Mouse (Mus musculus) splenic B cell, adult 2 months (primary cell): ENCODE data around the gene Hist2h3c2.
"Not testable (repeated sequence)": the region's sequence is repeated elsewhere in the genome, so short reads cannot be mapped to it uniquely, and the experiment has no call there.

Experiments
- DNase-seq: peaks from one replicate; pipeline ENCODE4 v3.0.0-alpha.2; 2011; ENCODE audit warnings: low read depth, low spot score
- H3K27me3 ChIP-seq: 2 replicates; pipeline ENCODE4 v1.6.1; 2012; ENCODE audit warnings: mild to moderate bottlenecking, low read length, moderate library complexity, mixed read lengths; ENCODE audit not compliant: control insufficient read depth, poor library complexity, insufficient read depth, severe bottlenecking
- H3K36me3 ChIP-seq: 2 replicates; pipeline ENCODE4 v1.6.1; 2012; ENCODE audit warnings: mild to moderate bottlenecking, low read length, moderate library complexity, mixed read lengths; ENCODE audit not compliant: control insufficient read depth, poor library complexity, insufficient read depth, severe bottlenecking

Gene Hist2h3c2

DNA sequence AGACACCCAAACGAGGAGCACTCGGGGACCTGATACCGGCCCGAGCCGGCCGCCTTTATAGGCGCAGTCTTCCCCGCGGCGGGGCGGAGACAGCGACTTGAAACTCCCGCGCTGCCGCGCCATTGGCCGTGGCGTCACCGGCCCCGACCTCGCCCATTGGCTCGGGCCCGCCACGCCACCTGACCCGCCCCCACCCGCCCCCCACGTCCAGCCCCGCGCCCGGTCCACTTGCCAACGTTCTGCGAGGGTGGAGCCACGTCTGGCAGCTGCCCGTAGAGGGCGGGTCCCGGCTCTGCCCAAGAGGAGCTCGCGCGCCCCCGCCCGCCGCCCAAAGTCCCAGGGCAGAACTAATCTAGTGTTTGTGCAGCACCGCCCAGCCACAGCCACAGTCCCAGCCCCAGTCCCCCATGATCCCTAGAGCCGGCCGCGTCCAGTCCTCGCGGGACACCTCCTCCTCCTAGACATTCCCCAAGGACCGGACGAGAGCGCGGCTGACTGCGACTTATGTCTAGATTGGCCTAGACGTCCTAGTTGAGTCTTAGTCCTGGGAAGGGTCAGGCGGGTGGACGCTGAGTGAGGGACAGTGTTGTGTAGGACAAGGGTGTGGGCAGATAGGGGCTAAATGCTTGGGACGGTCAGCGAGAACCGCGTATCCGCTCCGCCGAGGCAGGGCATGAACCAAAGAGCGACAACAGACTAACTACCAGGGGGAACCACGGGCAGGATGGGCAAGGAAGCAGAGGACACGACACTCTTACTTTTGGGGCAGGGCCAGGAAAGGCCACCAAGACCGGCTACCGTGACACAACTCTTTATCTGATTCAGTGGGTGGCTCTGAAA, at the start of gene Hist2h3c2:
Hist2h3c2 (minus strand) TSS at position 174 of the 840 bp plus-strand sequence.
- not testable (repeated sequence) for H3K36me3 ChIP-seq, H3K27me3 ChIP-seq, DNase-seq

DNA sequence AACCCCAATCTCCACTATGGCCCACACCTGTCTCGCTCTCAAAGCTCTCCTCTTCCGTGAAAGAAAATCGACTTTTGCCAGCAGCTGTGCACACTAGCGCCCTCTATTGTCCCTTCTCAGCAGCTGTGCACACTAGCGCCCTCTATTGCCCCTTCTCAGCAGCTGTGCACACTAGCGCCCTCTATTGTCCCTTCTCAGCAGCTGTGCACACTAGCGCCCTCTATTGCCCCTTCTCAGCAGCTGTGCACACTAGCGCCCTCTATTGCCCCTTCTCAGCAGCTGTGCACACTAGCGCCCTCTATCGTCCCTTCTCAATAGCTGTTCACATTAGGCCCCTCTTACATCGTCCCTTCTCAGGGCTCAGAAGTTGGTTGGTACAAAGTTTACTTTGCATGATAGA, 48.4 kb upstream of the Hist2h3c2 start:
- peak; percentile 30 for DNase-seq
- H3K36me3 ChIP-seq, H3K27me3 ChIP-seq: not testable (repeated sequence)

DNA sequence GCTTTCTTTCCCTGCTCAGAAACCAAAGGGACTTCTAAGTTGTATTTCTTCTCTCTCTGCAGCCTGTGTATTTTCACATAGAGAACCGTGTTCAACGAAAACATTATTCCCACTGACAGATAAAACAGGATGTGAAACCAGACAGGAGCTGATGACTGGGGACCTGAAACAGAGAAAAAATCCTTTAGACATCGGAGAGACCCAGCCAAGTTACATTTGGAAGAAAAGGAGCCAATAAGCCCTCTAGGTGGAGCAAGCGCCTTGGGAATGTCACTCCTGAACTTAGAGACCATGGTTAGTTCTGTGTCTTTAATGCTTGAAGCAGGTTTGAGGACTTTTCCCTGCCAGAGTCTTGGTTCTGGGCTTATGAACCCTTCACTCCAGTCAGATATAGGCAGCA, 45.5 kb upstream of the Hist2h3c2 start:
- Histone ChIP-seq H3K36me3 (no peaks in the 10 kb centered on the region), H3K27me3 (no peaks in the 10 kb centered on the region)
- DNase-seq = peak; percentile 38

DNA sequence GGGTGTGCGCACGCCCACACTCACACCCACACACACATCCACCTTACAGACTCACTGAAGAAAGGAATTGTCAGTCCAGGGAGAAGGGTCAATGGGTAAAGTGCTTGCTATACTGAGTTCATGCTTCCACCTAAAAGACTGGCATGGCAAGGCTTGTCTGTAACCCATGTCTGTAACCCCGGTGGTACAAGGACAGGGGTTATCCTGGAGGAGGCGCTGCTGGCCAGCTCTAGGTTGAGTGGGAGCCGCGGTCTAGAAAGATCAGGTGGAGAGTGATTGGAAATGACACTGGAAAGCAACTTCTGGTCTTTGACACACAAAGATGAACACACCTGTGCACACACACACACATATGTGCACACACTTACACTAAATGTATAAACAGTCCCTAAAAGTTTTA, 41.7 kb upstream of the Hist2h3c2 start:
- DNase-seq = no peak
- H3K27me3 ChIP-seq = no peaks in the 10 kb centered on the region
- H3K36me3 ChIP-seq = no peaks in the 10 kb centered on the region

DNA sequence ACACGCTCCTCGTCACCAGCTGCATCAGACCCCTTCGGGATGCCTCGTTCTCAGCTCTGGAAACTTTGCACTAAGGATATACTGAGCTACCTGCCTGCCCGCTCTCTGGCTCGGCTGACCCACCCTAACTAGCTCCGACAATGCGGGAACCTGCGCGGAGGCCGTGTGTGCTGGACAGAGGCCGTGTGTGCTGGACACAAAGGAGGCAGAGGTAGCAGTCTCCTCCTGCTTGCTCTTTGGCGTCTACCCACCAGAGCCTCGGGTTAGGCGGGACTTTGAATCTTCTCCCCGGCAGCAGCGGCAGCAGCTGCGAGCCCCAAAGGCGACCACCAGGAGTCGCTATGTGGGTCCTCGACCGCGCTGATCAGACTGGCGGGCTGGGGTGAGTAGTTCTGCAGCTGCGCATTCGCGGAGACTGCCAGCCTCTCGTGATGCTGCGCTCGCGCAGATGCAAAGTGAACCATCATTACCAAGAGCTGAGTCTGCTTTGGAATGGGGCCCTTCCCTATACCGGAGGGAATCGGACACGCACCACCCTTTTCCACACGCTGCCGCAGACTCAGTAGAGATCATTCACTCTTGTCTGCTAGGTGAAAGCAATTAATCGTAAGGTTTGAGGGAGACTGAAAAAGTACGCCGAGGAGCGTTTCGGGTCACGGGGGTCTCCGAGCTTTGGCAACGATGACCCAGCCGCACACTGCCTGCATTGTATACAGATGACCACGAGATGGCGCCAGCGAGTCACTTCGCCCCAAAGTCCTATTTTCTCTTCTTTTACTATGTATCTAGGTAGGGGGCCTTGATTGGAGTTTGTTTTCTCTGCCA, 39.1 kb upstream of the Hist2h3c2 start:
- Histone ChIP-seq H3K27me3 (no peaks in the 10 kb centered on the region), H3K36me3 (no peaks in the 10 kb centered on the region)
- DNase-seq = peak; percentile 96

DNA sequence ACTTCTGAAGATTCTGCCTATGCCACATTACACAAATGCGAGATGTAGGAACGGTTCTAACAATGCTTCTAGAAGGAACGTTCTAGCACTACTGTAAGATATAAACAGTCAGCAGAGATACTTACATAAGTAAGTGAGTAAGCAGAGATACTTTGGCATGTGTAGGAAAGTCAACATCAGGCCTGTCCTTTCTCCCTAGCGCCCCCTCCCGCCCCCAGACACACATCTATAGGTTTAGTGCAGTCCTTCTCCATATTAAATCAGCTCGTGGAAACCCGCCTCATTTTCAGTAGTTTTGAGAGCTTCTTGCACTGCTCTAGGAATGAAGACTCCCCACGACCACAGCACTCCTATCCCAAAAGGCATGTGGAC, 38.5 kb upstream of the Hist2h3c2 start:
- H3K36me3 ChIP-seq = no peaks in the 10 kb centered on the region
- H3K27me3 ChIP-seq = no peaks in the 10 kb centered on the region
- peak; percentile 78 for DNase-seq

DNA sequence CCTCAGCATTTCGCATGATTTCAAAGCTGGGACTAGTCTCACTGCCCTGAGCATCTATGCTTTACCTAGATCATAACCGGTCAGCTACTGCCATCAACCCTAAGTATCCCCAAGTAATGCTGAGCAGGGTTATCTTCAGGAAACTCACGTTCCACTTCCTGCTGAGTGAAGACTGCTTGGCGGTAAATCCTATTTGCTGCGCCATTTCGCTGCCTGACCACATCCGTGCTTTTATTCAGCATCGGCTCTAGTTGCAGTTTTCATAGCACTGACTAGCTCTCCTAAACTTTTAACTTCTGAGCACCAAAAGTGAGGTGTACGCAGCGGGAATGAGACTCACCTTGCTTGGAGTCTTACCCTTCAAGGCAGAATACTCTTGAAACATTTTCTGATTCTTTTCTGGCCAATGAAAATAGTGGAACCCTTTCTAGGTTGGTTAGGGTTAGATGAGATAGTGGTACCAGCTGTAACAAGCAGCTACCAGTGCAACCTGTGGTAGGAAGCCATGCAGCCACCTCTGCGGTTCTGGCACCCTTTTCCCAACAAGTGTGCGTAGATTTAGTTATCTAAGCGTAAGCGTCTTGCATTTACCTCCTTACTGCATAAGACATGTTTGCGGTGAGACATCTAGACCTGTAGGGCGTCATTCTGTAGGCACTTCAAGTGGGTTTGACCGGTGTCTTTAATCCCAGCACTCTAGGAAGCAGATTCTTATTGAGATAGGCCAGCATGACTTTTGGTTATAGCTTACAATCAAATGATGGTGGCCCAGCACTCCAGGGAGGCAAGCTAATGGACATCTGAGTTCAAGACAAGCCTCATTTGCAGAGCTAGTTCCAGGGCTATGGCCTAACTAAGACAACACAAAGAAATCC, 34.9 kb upstream of the Hist2h3c2 start:
- Histone ChIP-seq H3K36me3 (no peaks in the 10 kb centered on the region), H3K27me3 (no peaks in the 10 kb centered on the region)
- peak; percentile 21 for DNase-seq

DNA sequence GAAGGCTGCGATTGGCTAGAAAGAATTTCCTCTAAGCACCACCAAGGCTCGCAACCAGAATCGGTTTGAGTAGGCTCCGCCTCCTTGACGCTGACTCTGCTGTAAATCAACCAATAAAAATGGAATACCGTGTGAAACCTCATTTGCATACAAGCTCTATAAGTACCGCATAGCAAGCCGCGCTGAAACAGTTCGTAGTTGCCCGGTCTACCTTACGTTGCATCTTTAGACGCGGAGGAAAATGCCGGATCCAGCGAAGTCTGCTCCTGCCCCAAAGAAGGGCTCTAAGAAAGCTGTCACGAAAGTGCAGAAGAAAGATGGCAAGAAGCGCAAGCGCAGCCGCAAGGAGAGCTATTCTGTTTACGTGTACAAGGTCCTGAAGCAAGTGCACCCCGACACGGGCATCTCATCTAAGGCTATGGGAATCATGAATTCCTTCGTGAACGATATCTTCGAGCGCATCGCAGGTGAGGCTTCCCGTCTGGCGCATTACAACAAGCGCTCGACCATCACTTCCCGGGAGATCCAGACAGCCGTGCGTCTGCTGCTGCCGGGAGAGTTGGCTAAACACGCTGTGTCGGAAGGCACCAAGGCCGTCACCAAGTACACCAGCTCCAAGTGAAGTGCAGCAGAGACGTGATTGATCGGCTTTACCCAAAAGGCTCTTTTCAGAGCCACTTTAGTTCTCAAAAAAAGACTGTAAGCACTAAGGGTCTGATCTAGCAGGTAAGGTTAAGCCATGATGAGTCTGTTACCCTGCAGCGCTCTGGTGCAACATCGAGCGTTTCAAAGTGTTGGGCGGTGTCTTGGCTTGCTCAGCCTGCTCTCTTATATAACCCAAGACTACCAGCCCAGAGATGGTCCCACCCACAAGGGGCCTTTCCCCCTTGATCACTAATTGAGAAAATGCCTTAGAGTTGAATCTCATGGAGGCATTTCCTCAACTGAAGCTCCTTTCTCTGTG, 30.9 kb upstream of the Hist2h3c2 start, which contains the start of gene Hist2h2bb:
Hist2h2bb (plus strand) TSS at position 242 of the 964 bp plus-strand sequence.
- no peaks in the 10 kb centered on the region for H3K36me3 ChIP-seq
- peak; percentile 98 for DNase-seq

DNA sequence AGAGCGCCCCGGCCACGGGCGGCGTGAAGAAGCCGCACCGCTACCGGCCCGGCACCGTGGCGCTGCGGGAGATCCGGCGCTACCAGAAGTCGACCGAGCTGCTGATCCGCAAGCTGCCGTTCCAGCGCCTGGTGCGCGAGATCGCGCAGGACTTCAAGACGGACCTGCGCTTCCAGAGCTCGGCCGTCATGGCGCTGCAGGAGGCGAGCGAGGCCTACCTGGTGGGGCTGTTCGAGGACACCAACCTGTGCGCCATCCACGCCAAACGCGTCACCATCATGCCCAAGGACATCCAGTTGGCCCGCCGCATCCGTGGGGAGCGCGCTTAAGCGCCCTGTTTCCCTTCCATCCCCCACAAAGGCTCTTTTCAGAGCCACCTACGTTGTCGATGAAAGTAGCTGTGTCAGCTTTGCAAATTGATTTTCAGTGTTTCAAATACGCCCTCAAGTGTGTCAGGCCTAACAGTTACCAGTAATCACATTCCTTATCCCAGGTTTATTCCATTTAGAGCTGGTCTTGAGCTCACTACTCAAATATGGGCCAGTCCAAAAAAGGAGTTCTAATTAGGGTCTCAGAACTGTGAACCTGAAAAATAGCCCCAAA, 29.9 kb upstream of the Hist2h3c2 start:
- not testable (repeated sequence) for H3K36me3 ChIP-seq, H3K27me3 ChIP-seq, DNase-seq

More for the DNA sequence above, 30.9 kb upstream of the Hist2h3c2 start, which contains the start of gene Hist2h2bb:
- no peaks in the 10 kb centered on the region for H3K27me3 ChIP-seq

DNA sequence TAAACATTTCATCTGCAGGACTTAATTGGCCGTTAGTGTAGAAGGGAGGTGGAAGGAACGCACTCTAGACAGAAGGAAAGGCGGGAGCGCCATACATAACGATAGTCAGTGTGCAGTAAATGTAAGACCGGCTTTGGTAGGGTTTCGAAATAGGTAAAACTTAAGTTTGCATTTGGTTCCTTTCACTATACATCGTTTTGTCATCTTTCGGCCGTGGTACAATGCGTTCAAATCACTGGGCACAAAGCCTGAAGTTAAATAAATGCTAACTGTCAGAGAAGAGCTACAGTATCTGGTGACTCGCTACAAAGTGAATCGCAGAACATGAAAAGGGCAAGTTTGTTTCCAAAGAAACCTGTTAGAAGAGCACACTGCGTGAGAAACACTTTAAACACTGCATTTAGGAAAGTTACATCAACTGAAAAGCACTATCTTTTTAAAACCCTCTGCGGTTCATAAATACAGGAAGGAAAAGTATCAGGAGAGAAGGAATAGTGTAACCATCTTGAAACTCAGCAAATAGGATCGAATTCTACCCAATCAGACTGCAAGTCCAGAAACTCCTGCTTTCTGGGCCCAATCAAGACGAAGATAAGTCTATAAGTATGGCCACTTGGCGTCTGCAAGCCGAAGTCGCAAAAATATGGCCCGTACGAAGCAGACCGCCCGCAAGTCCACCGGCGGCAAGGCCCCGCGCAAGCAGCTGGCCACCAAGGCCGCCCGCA, 29.3 kb upstream of the Hist2h3c2 start, which contains the start of gene Hist2h3b:
Hist2h3b (plus strand) TSS at position 604 of the 725 bp plus-strand sequence.
- DNase-seq = peak; percentile 89
- no peaks in the 10 kb centered on the region for H3K27me3 ChIP-seq
- H3K36me3 ChIP-seq = no peaks in the 10 kb centered on the region

DNA sequence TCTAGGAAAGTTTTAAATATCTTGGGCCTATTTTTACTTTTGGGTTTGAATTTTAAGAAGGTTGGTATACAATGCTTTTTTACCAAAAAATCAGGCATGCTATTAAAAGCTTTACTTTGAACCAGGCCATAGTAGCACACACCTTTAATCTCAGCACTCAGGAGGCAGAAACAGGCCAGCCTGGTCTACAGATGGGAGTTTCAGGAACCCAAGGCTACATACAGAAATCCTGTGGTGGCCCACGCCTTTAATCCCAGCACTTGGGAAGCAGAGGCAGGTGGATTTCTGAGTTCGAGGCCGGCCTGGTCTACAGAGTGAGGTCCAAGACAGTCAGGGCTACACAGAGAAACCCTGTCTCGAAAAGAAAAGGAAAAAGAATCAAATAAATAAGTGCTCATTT, 28.6 kb upstream of the Hist2h3c2 start:
- H3K27me3 ChIP-seq = no peaks in the 10 kb centered on the region
- DNase-seq = no peak
- no peaks in the 10 kb centered on the region for H3K36me3 ChIP-seq

DNA sequence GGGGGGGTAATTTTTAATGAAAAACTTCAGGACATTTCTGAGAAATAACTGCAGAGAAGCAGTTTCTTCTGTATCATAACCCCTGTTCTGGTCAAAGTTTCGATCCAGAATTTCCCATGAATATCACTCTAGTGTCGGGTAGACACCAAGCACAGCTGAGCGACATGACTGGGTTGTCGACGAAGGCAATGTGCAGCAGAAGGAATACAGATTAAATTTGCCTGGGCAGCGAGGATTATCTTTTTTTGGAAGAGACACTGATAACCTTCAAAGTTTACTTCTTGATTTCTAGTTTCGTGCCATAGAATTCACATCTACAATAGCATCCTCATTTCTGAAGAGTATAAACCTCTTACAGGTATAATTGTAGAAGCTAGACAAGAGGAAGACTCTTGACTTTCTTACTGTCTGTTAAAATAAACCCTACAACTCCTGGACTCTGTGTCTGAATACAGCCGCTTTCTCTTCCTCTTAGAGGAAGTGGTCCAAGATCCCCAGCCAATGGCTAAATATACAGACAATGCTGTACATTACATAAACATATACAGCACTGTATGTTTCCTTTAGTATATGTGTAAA, 27.3 kb upstream of the Hist2h3c2 start:
- DNase-seq = no peak
- H3K27me3 ChIP-seq = no peaks in the 10 kb centered on the region
- H3K36me3 ChIP-seq = no peaks in the 10 kb centered on the region
